Mouse (Mus musculus) monocyte, adult 2 months (primary cell): ENCODE results near the gene Gm10358.
"Not testable (repeated sequence)": the region's sequence is repeated elsewhere in the genome, so short reads cannot be mapped to it uniquely, and the experiment has no call there.

Experiments used
- DNase-seq, 2 experiments: peaks; one replicate each; pipeline ENCODE4 v3.0.0; 2022; ENCODE audit warnings: low spot score in 2 of 2, low read depth in 1 of 2

Gene Gm10358

GRCm38 (mm10) chr8:75406489-75406888, at the start of gene Gm10358:
Gene Gm10358, minus strand, starts transcription at chr8:75406589.
- no peak for DNase-seq

- DNase-seq = no peak
Measured at GRCm38 (mm10) chr8:75448394-75448793, 42.0 kb upstream of the Gm10358 start, which contains the start of gene Iqcm. Gene Iqcm, plus strand, starts transcription at chr8:75448694.

- DNase-seq = not testable (repeated sequence)
Measured at GRCm38 (mm10) chr8:75415696-75416095, 9.3 kb upstream of the Gm10358 start.

- DNase-seq = no peak
Measured at GRCm38 (mm10) chr8:75384770-75385290, 21.6 kb downstream of the Gm10358 start.

GRCm38 (mm10) chr8:75375530-75376123, 30.8 kb downstream of the Gm10358 start:
- DNase-seq = no peak

GRCm38 (mm10) chr8:75372006-75372405, 34.4 kb downstream of the Gm10358 start:
- DNase-seq = no peak
